Mouse (Mus musculus) olfactory bulb, adult 2 months (tissue): ENCODE measurements around the gene Cyp2f2. TPM values are rescaled to one million over a fixed set of nuclear protein-coding genes. Genes with fewer than 3 reads are reported as not detected.

Experiments used
- H3K27ac ChIP-seq: fragments of 200-500 bp; 2 replicates; pipeline ENCODE4 v1.5.1; 2012; ENCODE audit warnings: low read depth, low read length; ENCODE audit not compliant: insufficient read depth
- H3K4me1 ChIP-seq: fragments of 200-500 bp; 2 replicates; pipeline ENCODE4 v1.6.1; 2012; ENCODE audit warnings: low read length; ENCODE audit not compliant: control insufficient read depth, insufficient read depth
- H3K4me3 ChIP-seq: fragments of 200-500 bp; 2 replicates; pipeline ENCODE4 v1.5.1; 2012; ENCODE audit warnings: mild to moderate bottlenecking, low read depth, low read length, moderate library complexity; ENCODE audit not compliant: insufficient read depth
- CTCF ChIP-seq: fragments of 200-500 bp; IDR thresholded peaks from 2 replicates; pipeline ENCODE4 v1.5.1; 2012; ENCODE audit warnings: low read depth, mild to moderate bottlenecking, low read length, moderate library complexity; ENCODE audit not compliant: insufficient read depth
- POLR2A ChIP-seq: fragments of 200-500 bp; IDR thresholded peaks from 2 replicates; pipeline ENCODE4 v1.6.1; 2012; ENCODE audit warnings: mild to moderate bottlenecking, low read depth, low read length, moderate library complexity; ENCODE audit not compliant: insufficient read depth
- WGBS: fragments of 180-500 bp; shearing (Covaris S2); methylation state at CpG from one replicate; pipeline ENCODE4 v1.1.7; 2018; 5-methylcytosine and 5-hydroxymethylcytosine counted together
- polyA plus RNA-seq: library from polyadenylated mRNA; stranded (reverse); fragments of >200 nt; gene quantifications from 2 replicates; pipeline ENCODE4 v1.2.4, GENCODE M21; 2012; ENCODE audit warnings: low replicate concordance; ENCODE audit not compliant: missing spikeins, insufficient read depth, insufficient read length

Gene Cyp2f2
- polyA plus RNA-seq, 1 experiment, result not detected

DNA sequence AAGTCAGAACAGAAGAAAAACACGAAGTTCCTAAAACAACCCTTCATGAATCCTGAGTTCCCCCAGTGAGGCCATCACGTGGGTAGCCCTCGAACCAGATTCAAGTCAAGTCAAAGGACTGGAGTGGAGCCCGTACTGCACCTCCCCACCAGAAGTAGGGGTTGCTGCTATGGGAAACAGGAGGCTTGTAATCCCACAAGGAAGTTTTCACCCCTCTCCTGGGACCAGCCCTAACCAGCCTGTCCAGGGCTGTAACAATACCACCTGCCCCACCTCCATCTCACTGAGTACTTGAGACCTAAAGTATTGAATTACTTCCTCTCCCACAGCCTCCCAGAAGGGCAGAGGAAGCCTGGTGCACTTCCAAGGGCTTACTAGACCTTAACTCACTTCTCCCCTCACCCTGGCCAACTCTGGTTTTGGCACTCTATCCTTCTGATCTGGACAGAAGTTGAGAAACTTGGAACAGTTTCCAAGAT, 1.6 kb upstream of the Cyp2f2 start:
- Histone ChIP-seq H3K27ac (no peak overlapping the region), H3K4me3 (no peak overlapping the region), H3K4me1 (no peaks in the 10 kb centered on the region)
- 64% methylated on average over 4 of the region's 4 CpGs for WGBS
- TF ChIP-seq CTCF (no peak), POLR2A (no peak)

GRCm38 (mm10) chr7:27124305-27124832, 4.7 kb downstream of the Cyp2f2 start:
- no peak for TF ChIP-seq CTCF
- TF ChIP-seq POLR2A, result no peak
- H3K4me1 ChIP-seq, result no peaks in the 10 kb centered on the region
- 79% methylated on average over 5 of the region's 5 CpGs for WGBS
- H3K27ac ChIP-seq, result no peak overlapping the region
- H3K4me3 ChIP-seq, result no peak overlapping the region

DNA sequence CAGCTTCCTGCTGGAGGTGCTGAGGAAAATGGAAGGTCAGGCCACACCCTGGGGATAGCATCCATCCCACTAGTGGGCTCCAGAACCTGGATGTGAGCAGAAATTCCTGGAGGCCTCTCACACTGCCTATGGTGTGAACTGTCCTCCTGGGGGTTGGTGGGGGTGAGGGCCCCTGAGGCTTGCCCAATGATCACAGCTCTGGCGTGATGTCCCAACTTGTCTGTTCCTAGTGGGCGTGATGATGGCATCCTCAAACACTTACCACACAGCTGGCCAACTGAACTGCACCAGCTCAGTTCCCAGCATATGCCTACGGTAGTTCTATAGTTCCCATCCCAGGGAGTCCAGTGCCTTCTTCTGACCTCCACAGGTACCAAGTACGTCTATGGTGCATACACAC, 5.3 kb downstream of the Cyp2f2 start:
- H3K27ac ChIP-seq, result no peak overlapping the region
- H3K4me3 ChIP-seq, result no peak overlapping the region
- 90% methylated on average over 4 of the region's 4 CpGs for WGBS
- no peak for TF ChIP-seq POLR2A
- no peak for TF ChIP-seq CTCF
- no peaks in the 10 kb centered on the region for H3K4me1 ChIP-seq

- WGBS, result 52% methylated on average over 3 of the region's 3 CpGs
- TF ChIP-seq POLR2A, result no peak
- no peak for TF ChIP-seq CTCF
- H3K4me3 ChIP-seq, result no peak overlapping the region
Measured at GRCm38 (mm10) chr7:27128162-27128561, 8.5 kb downstream of the Cyp2f2 start.

DNA sequence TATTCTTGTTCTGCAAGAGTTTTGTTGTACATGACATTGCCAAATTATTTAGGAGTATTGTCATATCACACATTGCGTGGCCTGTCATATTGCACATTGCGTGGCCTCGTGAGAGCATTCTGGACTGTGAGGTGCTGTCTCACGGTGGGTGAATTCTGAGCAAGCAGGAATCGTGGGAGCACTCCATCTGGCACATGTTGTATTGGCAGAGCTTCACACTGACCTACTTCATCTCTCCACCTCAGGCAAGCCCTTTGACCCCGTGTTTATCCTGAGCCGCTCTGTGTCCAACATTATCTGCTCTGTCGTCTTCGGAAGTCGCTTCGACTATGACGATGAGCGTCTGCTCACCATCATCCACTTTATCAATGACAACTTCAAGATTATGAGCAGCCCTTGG, 9.2 kb downstream of the Cyp2f2 start:
- TF ChIP-seq POLR2A, result no peak
- no peak for TF ChIP-seq CTCF
- no peaks in the 10 kb centered on the region for H3K4me1 ChIP-seq
- 90% methylated on average over 13 of the region's 13 CpGs for WGBS
- no peak overlapping the region for H3K27ac ChIP-seq
- no peak overlapping the region for H3K4me3 ChIP-seq

More at GRCm38 (mm10) chr7:27128162-27128561, 8.5 kb downstream of the Cyp2f2 start:
- Histone ChIP-seq H3K4me1 (no peaks in the 10 kb centered on the region), H3K27ac (no peak overlapping the region)

DNA sequence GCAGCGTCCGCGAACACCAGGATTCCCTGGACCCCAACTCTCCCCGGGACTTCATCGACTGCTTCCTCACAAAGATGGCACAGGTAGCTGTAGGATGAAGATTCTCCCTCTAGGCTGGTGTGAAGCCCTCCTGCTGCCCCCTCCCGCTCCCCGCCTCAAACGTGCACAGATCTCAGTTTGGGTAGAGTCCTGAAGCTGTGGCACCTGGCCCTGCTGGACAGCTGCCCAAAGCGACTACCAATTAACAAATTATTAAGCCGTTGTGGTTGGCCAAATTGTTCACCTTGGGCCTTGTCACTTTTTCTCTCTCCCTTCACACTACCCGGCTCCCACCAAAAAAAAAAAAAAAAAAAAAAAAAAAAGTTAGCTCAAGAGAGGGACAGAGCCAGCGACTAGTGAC, 10.1 kb downstream of the Cyp2f2 start:
- no peak overlapping the region for H3K27ac ChIP-seq
- no peaks in the 10 kb centered on the region for H3K4me1 ChIP-seq
- WGBS, result 86% methylated on average over 12 of the region's 12 CpGs
- TF ChIP-seq CTCF (no peak), POLR2A (no peak)
- H3K4me3 ChIP-seq, result no peak overlapping the region

DNA sequence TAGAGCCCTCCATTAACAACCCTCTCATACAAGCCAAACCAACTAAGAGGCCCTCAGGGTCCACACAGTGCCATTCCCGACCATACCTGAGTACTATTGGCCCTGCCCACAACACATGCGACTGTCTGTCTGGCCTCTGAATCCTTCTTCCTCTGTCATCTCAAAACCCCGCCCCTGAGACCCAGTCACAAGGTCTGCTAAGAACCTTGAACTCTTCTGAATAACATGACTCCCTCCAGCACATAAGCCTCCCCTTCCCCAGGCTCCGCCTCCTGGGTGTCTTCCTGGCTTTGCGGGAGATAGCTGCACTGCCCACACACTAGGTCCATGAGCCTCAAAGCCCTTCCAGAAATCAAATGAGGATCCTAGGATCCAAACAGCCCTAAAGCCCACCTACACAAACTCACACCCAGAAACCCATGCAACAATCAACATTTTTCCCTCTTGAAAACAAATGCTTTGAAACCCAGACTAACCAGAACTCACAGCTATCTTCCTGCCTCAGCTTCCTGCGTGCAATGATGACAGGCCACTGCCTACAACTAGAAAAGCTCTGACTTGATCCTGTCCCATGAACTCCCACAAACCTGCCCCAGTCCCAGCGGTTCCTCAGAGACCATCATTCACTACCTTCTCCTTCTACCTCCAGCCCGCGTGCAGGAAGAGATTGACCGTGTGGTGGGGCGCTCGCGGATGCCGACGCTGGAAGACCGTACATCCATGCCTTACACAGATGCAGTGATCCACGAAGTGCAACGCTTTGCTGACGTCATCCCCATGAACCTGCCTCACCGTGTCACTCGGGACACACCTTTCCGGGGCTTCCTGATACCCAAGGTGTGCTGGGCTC, 11.0 kb downstream of the Cyp2f2 start:
- WGBS, result 89% methylated on average over 22 of the region's 22 CpGs
- H3K27ac ChIP-seq, result no peak overlapping the region
- H3K4me1 ChIP-seq, result no peaks in the 10 kb centered on the region
- TF ChIP-seq CTCF (no peak), POLR2A (no peak)
- H3K4me3 ChIP-seq, result no peak overlapping the region

GRCm38 (mm10) chr7:27131387-27131786, 11.7 kb downstream of the Cyp2f2 start:
- 60% methylated on average over 2 of the region's 2 CpGs for WGBS
- H3K4me3 ChIP-seq, result no peak overlapping the region

DNA sequence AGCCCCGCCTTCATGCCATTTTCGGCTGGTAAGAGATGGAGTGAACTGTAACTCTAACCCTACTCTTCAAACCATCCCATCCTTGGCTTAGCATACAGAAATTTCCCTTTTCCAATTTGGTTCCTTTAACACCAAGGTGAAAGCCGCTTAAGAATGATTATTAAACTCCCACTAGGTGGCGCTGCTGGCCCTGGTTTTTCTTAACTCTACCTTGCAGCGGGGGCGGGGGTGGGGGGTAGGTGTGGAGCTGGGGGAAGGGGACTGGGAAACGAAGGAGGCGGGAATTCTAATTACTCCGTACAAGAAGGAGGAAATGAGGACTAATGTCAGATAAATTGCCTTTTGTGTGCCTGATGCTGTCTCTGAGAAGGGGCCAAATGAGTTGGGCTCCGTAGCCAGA, 12.9 kb downstream of the Cyp2f2 start:
- Histone ChIP-seq H3K27ac (no peak overlapping the region), H3K4me3 (no peak overlapping the region), H3K4me1 (no peaks in the 10 kb centered on the region)
- 9% methylated on average over 10 of the region's 10 CpGs for WGBS
- TF ChIP-seq CTCF (no peak), POLR2A (no peak)

More at GRCm38 (mm10) chr7:27131387-27131786, 11.7 kb downstream of the Cyp2f2 start:
- no peak overlapping the region for H3K27ac ChIP-seq
- TF ChIP-seq POLR2A (no peak), CTCF (no peak)
- H3K4me1 ChIP-seq, result no peaks in the 10 kb centered on the region
